Mouse (Mus musculus) hindbrain, embryonic 12.5 days (tissue): ENCODE results near the gene Dnajb3. TPM values are rescaled to one million over a fixed set of nuclear protein-coding genes. Genes with fewer than 3 reads are reported as not detected.
"Not testable (repeated sequence)": the region's sequence is repeated elsewhere in the genome, so short reads cannot be mapped to it uniquely, and the experiment has no call there.

Experiments used
- ATAC-seq: fragments of 200-750 bp; cut with Nextera tagmentation; 2 replicates; pipeline ENCODE4 v1.8.0; 2017; ENCODE audit warnings: moderate TSS enrichment; ENCODE audit not compliant: low FRiP score
- H3K27ac ChIP-seq: fragments of 300-500 bp; sonication (generic); 2 replicates; pipeline ENCODE4 v1.5.1; 2016; ENCODE audit warnings: mild to moderate bottlenecking
- H3K27me3 ChIP-seq: fragments of 300-500 bp; sonication (generic); 2 replicates; pipeline ENCODE4 v1.6.1; 2016; ENCODE audit warnings: mild to moderate bottlenecking
- H3K36me3 ChIP-seq: fragments of 300-500 bp; sonication (generic); 2 replicates; pipeline ENCODE4 v1.6.1; 2016; ENCODE audit warnings: mild to moderate bottlenecking
- H3K4me1 ChIP-seq: fragments of 300-500 bp; sonication (generic); 2 replicates; pipeline ENCODE4 v1.6.1; 2016
- H3K4me2 ChIP-seq: fragments of 300-500 bp; sonication (generic); replicated peaks from 2 replicates; pipeline ENCODE4 v1.6.1; 2016; ENCODE audit warnings: mild to moderate bottlenecking
- H3K4me3 ChIP-seq: fragments of 300-500 bp; sonication (generic); 2 replicates; pipeline ENCODE4 v1.5.1; 2016; ENCODE audit warnings: mild to moderate bottlenecking
- H3K9ac ChIP-seq: fragments of 300-500 bp; sonication (generic); 2 replicates; pipeline ENCODE4 v1.6.1; 2016; ENCODE audit warnings: mild to moderate bottlenecking, moderate library complexity
- H3K9me3 ChIP-seq: fragments of 300-500 bp; sonication (generic); replicated peaks from 2 replicates; pipeline ENCODE4 v1.6.1; 2016; ENCODE audit warnings: mild to moderate bottlenecking
- WGBS: fragments of 180-500 bp; shearing (Covaris S2); methylation state at CpG from one replicate; pipeline ENCODE4 v1.1.7; 2016; 5-methylcytosine and 5-hydroxymethylcytosine counted together
- polyA plus RNA-seq: library from polyadenylated mRNA; unstranded; fragments of >200 nt; fragmentation: Nextera tagmentation; extraction: Ambion mirVana; gene quantifications from 2 replicates; pipeline ENCODE4 v1.2.1, GENCODE M21; 2016

Gene Dnajb3
- polyA plus RNA-seq, 1 experiment from 2014 or later, result 14.1 TPM

GRCm38 (mm10) chr1:88229986-88230385, 24.4 kb upstream of the Dnajb3 start:
- Histone ChIP-seq H3K27me3 (no peaks in the 10 kb centered on the region), H3K36me3 (no peaks in the 10 kb centered on the region), H3K9me3 (peaks cover 97% of the 10 kb centered on the region), H3K4me1 (no peaks in the 10 kb centered on the region), H3K4me2 (no peak overlapping the region), H3K9ac (no peak overlapping the region), H3K4me3 (no peak overlapping the region), H3K27ac (no peak overlapping the region)
- ATAC-seq, result no peak
- WGBS, result 83% methylated on average over 5 of the region's 5 CpGs

GRCm38 (mm10) chr1:88229566-88229965, 24.0 kb upstream of the Dnajb3 start:
- WGBS, result 79% methylated on average over 3 of the region's 3 CpGs
- Histone ChIP-seq H3K27me3 (no peaks in the 10 kb centered on the region), H3K4me3 (no peak overlapping the region), H3K27ac (no peak overlapping the region), H3K9me3 (peaks cover 93% of the 10 kb centered on the region), H3K4me1 (no peaks in the 10 kb centered on the region), H3K9ac (no peak overlapping the region), H3K4me2 (no peak overlapping the region), H3K36me3 (no peaks in the 10 kb centered on the region)
- ATAC-seq, result no peak

GRCm38 (mm10) chr1:88228121-88228520, 22.5 kb upstream of the Dnajb3 start:
- H3K9me3 ChIP-seq, result peaks cover 79% of the 10 kb centered on the region
- no peaks in the 10 kb centered on the region for H3K27me3 ChIP-seq
- no peak overlapping the region for H3K9ac ChIP-seq
- H3K4me3 ChIP-seq, result no peak overlapping the region
- no peak overlapping the region for H3K4me2 ChIP-seq
- WGBS, result 70% methylated on average over 7 of the region's 7 CpGs
- ATAC-seq, result no peak
- no peaks in the 10 kb centered on the region for H3K36me3 ChIP-seq
- H3K27ac ChIP-seq, result no peak overlapping the region
- no peaks in the 10 kb centered on the region for H3K4me1 ChIP-seq

GRCm38 (mm10) chr1:88227482-88227881, 21.9 kb upstream of the Dnajb3 start:
- no peak overlapping the region for H3K27ac ChIP-seq
- WGBS, result 58% methylated on average over 2 of the region's 2 CpGs
- H3K4me3 ChIP-seq, result no peak overlapping the region
- H3K4me2 ChIP-seq, result no peak overlapping the region
- H3K27me3 ChIP-seq, result no peaks in the 10 kb centered on the region
- ATAC-seq, result no peak
- H3K9me3 ChIP-seq, result peaks cover 72% of the 10 kb centered on the region
- H3K36me3 ChIP-seq, result no peaks in the 10 kb centered on the region
- H3K9ac ChIP-seq, result no peak overlapping the region
- no peaks in the 10 kb centered on the region for H3K4me1 ChIP-seq

- Histone ChIP-seq H3K27me3 (no peaks in the 10 kb centered on the region), H3K36me3 (no peaks in the 10 kb centered on the region), H3K9ac (no peak within 1 kb of the TSS), H3K27ac (no peak within 1 kb of the TSS), H3K4me1 (no peaks in the 10 kb centered on the region), H3K9me3 (peaks cover 70% of the 10 kb centered on the region), H3K4me2 (no peak within 1 kb of the TSS), H3K4me3 (no peak within 1 kb of the TSS)
- 53% methylated on average over 5 of the region's 5 CpGs for WGBS
- no peak for ATAC-seq
Observed at GRCm38 (mm10) chr1:88226670-88227379, 21.2 kb upstream of the Dnajb3 start, which contains the start of gene Mroh2a. Mroh2a (plus strand) TSS chr1:88226986.

GRCm38 (mm10) chr1:88225741-88226140, 20.2 kb upstream of the Dnajb3 start:
- no peak for ATAC-seq
- Histone ChIP-seq H3K4me2 (no peak overlapping the region), H3K36me3 (no peaks in the 10 kb centered on the region), H3K27me3 (no peaks in the 10 kb centered on the region), H3K4me1 (no peaks in the 10 kb centered on the region), H3K4me3 (no peak overlapping the region), H3K27ac (no peak overlapping the region), H3K9me3 (peaks cover 59% of the 10 kb centered on the region), H3K9ac (no peak overlapping the region)

- H3K4me1 ChIP-seq, H3K4me3 ChIP-seq, ATAC-seq, H3K27me3 ChIP-seq, H3K9ac ChIP-seq, H3K27ac ChIP-seq, H3K36me3 ChIP-seq, H3K4me2 ChIP-seq: not testable (repeated sequence)
- H3K9me3 ChIP-seq, result peaks cover 54% of the 10 kb centered on the region
- 41% methylated on average over 2 of the region's 2 CpGs for WGBS
Observed at GRCm38 (mm10) chr1:88225301-88225700, 19.7 kb upstream of the Dnajb3 start.

- Histone ChIP-seq H3K9me3 (peaks cover 43% of the 10 kb centered on the region), H3K9ac (no peak overlapping the region), H3K27ac (no peak overlapping the region), H3K36me3 (no peaks in the 10 kb centered on the region), H3K4me3 (no peak overlapping the region), H3K4me2 (no peak overlapping the region), H3K4me1 (no peaks in the 10 kb centered on the region), H3K27me3 (no peaks in the 10 kb centered on the region)
- ATAC-seq, result no peak
- WGBS, result 67% methylated on average over 2 of the region's 2 CpGs
Observed at GRCm38 (mm10) chr1:88224029-88224776, 18.6 kb upstream of the Dnajb3 start.

GRCm38 (mm10) chr1:88223591-88223990, 18.0 kb upstream of the Dnajb3 start:
- no peak for ATAC-seq
- H3K27ac ChIP-seq, result no peak overlapping the region
- no peak overlapping the region for H3K4me2 ChIP-seq
- no peaks in the 10 kb centered on the region for H3K4me1 ChIP-seq
- H3K9me3 ChIP-seq, result peaks cover 37% of the 10 kb centered on the region
- H3K36me3 ChIP-seq, result no peaks in the 10 kb centered on the region
- 60% methylated on average over 1 of the region's 1 CpGs for WGBS
- no peak overlapping the region for H3K4me3 ChIP-seq
- H3K27me3 ChIP-seq, result no peaks in the 10 kb centered on the region
- no peak overlapping the region for H3K9ac ChIP-seq

GRCm38 (mm10) chr1:88223011-88223515, 17.5 kb upstream of the Dnajb3 start:
- H3K4me2 ChIP-seq, H3K27me3 ChIP-seq, H3K27ac ChIP-seq, H3K9ac ChIP-seq, H3K4me3 ChIP-seq, H3K36me3 ChIP-seq, H3K4me1 ChIP-seq, ATAC-seq: not testable (repeated sequence)
- peaks cover 32% of the 10 kb centered on the region for H3K9me3 ChIP-seq

- no peak for ATAC-seq
- Histone ChIP-seq H3K27me3 (no peaks in the 10 kb centered on the region), H3K4me1 (no peaks in the 10 kb centered on the region), H3K4me3 (no peak overlapping the region), H3K9me3 (peaks cover 29% of the 10 kb centered on the region), H3K27ac (no peak overlapping the region), H3K9ac (no peak overlapping the region), H3K4me2 (no peak overlapping the region), H3K36me3 (no peaks in the 10 kb centered on the region)
- WGBS, result 54% methylated on average over 2 of the region's 2 CpGs
Observed at GRCm38 (mm10) chr1:88222216-88222615, 16.6 kb upstream of the Dnajb3 start.

- H3K27ac ChIP-seq, result no peak overlapping the region
- H3K9me3 ChIP-seq, result peaks cover 27% of the 10 kb centered on the region
- H3K4me2 ChIP-seq, result no peak overlapping the region
- no peaks in the 10 kb centered on the region for H3K36me3 ChIP-seq
- no peak for ATAC-seq
- H3K27me3 ChIP-seq, result no peaks in the 10 kb centered on the region
- H3K4me3 ChIP-seq, result no peak overlapping the region
- H3K4me1 ChIP-seq, result no peaks in the 10 kb centered on the region
- H3K9ac ChIP-seq, result no peak overlapping the region
Observed at GRCm38 (mm10) chr1:88220336-88220735, 14.8 kb upstream of the Dnajb3 start.

- Histone ChIP-seq H3K27me3 (no peaks in the 10 kb centered on the region), H3K4me1 (no peaks in the 10 kb centered on the region), H3K9ac (no peak overlapping the region), H3K9me3 (peaks cover 37% of the 10 kb centered on the region), H3K4me3 (no peak overlapping the region), H3K27ac (no peak overlapping the region), H3K4me2 (no peak overlapping the region), H3K36me3 (no peaks in the 10 kb centered on the region)
- ATAC-seq, result no peak
- 18% methylated on average over 1 of the region's 1 CpGs for WGBS
Observed at GRCm38 (mm10) chr1:88219054-88219453, 13.5 kb upstream of the Dnajb3 start.
